Mouse (Mus musculus) erythroid progenitor cell, adult 5-6 weeks (primary cell): ENCODE data around the gene C1ql1. TPM values are rescaled to one million over a fixed set of nuclear protein-coding genes. Genes with fewer than 3 reads are reported as not detected.

Experiments
- ATAC-seq: replicated peaks from 2 replicates; pipeline ENCODE4 v1.8.0; 2016; ENCODE audit warnings: moderate number of reproducible peaks, mild to moderate bottlenecking, moderate TSS enrichment, inconsistent platforms; ENCODE audit not compliant: poor library complexity, low FRiP score, severe bottlenecking
- total RNA-seq, 2 experiments: library from RNA; stranded (forward) in 1 of 2; stranded (reverse) in 1 of 2; fragments of 150-400 nt in 1 of 2; fragments of 186-747, 209-891 nt in 1 of 2; gene quantifications; 2 replicates each; pipeline versions ENCODE4 v1.2.3 to v1.2.4; 2015 to 2017; ENCODE audit warnings: low replicate concordance in 2 of 2

Gene C1ql1
- total RNA-seq, 2 experiments from 2014 or later: not detected

DNA sequence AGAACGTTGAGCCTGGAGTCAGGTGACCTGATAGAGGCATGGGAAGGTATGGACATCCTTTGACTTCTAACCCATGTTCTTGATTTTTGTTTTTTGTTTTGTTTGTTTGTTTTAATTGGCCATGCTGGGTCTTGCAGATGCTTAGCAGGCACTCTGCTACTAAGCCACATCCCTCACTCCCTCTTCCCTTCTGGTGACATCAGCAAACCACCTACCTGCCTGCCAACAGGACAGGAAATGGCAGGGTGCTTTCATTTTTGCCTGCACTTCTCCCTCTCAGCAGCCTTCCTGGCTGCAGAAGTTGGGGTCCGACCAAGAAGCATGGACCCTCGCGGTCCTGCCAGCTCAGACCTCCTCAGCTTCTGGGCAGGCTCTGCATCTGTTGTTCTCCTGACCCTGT lies 14.6 kb upstream of the C1ql1 start:
- ATAC-seq: no peak

- no peak for ATAC-seq
Observed at GRCm38 (mm10) chr11:102958870-102959269, 12.4 kb upstream of the C1ql1 start.

- no peak for ATAC-seq
Observed at GRCm38 (mm10) chr11:102958431-102958830, 11.9 kb upstream of the C1ql1 start.

DNA sequence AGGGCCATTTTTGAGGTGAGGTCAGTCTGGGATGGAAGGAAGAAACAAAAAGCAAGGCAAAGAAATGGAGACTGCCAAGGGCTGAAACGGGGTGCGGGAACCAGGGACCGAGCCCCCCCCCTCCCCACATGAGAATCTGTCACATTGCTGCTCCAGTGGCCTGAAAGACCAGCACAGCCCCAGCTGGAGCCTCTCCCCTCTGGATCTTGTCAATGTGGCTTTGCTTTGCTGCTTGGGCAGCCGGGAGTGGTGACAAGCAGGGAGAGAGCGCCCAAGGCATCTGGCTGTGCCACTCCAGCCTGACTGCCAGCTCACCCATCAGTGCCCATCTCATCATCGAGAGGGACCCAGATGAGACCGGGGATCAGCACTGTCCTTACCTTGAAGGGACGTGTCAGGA lies 11.2 kb upstream of the C1ql1 start:
- ATAC-seq: no peak

- ATAC-seq: no peak
Observed at GRCm38 (mm10) chr11:102956962-102957614, 10.6 kb upstream of the C1ql1 start.

- no peak for ATAC-seq
Observed at GRCm38 (mm10) chr11:102952922-102953321, 6.4 kb upstream of the C1ql1 start.

DNA sequence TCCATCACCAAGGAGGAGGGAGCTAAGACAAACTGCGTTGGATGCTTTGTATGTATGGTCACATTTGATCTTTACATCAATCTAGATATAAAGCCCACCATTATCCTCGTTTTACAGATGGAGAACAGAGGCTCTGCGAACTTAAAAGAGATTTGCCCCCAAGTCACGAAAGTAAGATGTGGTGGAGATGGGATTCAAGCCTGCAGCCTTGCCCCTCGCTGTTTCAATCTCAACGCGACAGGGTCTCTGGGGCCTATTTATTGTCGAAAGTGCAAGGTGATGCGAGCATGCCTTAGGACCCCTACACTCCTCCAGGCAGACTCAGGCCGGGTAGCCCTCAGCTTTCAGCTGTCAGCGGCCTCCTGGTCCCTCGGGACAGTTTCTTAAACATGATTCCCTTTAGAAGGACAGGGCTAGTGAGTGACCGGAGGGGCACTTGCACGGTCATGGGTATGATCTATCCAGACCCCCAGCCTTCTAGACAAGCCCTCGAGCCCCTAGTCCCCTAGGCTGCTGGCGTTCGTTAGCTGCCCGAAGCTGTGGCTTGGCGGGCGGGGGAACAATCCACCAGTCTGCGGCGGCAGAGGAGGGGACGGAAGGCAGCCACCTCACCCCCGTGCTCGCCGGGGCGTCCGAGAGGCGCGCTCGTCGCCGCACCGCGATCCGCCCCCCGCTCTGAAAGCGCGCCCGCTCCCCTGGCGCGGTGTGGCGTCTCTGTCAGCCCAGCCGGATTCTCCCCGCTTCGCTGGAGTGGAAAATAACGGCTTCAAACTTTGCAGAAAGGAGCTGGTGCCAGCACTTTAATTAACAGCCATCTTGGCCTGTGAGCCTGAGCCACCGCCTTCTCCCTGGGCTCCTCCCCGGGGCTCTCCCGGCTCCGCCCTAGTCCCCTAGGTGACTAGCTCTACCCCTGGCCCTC lies 1.8 kb upstream of the C1ql1 start:
- ATAC-seq: no peak

DNA sequence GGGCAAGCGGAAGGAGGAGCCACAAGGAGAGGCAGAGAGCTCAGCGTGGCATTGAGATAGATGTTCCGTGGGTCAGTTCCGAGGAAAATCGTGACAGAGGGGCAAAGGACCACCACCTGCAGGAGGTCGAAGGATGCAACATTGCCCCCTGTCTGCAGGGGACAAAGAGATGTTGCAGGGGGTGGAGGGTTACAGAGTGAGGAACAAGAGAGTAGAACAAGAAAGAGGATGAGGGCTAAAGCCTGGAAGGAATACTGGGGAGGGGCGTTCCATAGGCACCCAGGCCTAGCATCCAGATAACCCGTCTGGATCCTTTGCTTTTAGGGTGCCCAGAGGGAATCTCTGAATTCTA lies 480 bp upstream of the C1ql1 start:
- no peak for ATAC-seq

DNA sequence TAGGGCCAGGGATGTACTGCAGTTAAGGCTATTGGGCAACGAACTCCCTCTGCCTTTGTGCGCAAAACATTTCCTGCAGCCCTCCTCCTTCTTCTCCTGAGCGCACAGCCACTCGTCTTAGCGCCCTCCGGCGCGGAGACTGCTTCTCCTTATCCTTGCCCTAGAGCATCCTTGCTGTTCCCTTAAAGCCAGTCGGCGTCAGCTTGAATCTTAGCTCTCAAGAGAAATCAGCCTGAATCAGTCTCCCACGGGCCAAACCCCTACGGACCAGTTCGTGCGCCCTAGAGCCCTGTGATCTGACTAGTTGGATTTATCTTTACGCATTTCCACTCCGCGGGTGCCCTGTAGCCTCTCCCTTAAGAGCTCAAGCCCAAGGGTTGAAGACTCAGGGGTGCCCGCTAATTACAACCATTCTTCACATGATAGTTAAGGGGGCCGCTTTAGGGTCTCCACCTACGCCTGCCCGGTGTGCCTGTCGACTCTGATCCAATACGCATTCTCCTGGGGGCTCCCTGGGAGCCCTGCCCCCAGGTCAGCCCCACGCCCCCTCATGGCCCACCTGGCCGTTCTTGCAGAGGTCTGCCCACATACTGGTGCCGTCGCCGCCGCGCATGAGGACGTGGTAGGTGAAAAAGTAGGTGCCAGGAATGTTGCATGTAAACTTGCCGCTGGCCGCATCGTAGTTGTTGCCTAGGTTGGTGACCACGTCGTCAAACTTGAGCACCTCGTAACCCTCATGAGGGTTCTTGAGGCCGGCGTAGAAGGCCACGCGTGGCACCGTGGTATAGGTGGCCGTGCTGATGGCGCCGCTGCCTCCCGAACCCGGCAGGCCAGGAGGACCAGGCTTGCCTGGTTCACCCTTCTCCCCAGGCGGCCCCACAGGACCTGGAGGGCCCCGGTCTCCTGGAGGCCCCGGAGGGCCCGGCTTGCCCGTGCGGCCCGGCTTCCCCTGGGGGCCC lies 903 bp downstream of the C1ql1 start:
- ATAC-seq: no peak

GRCm38 (mm10) chr11:102941236-102941635 lies 5.3 kb downstream of the C1ql1 start:
- ATAC-seq: no peak

DNA sequence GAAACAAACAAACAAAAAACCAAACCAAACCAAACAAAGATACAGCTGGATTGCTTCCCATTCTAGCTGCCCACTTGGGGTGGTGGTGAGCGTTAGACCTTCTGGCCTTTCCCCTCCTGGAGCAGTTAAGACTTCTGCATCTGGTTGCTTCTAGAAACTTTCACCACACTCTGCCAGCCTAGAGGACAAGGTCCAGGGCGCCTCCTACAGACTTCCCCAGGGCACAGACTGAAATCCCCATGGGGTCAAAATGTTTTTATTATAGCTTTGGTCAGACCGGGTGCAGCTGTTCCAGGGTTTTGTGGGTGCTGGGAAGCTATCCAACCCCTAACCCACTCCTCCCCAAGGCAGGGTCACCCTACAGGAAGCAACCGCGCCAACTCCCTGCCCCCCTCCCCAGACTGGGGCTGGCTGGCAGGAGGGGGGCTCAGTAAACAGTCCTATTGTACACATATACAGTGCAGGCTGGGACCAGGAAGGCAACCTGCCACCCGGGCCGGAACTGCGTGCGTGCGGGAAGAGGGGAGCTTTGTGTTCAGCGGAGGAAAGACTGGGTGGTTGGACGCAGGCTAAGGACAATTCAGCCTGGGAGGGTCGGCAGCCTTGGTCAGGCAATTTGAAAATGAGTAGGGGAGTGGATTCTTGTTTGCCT lies 7.3 kb downstream of the C1ql1 start:
- ATAC-seq: no peak

GRCm38 (mm10) chr11:102937529-102938182 lies 8.8 kb downstream of the C1ql1 start:
- no peak for ATAC-seq

GRCm38 (mm10) chr11:102936272-102936671 lies 10.2 kb downstream of the C1ql1 start:
- no peak for ATAC-seq

- ATAC-seq: no peak
Observed at GRCm38 (mm10) chr11:102930672-102931071, 15.8 kb downstream of the C1ql1 start.

DNA sequence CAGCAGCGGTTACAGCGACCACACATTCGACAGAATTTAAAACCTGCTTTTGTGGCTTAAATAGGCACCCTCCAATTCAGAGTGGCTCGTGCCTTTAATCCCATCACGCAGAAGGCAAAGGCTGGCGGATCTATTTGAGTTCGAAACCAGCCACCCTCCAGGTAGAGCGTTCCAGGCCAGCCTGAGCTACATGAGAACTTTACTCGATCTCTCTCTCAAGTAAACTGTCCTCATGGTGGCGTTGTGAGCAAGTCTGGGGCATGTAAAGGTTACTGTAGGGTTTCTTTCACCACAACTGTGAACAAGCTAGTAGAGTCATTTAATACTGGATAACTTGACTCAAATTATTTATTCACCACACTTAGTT lies 21.2 kb downstream of the C1ql1 start:
- peak; percentile 59 for ATAC-seq

- peak; percentile 93 for ATAC-seq
Observed at GRCm38 (mm10) chr11:102924557-102925350, 21.7 kb downstream of the C1ql1 start, which contains the start of gene Kif18b. TSS of gene Kif18b (minus strand) at chr11:102925124.

- no peak for ATAC-seq
Observed at GRCm38 (mm10) chr11:102921491-102921890, 25.0 kb downstream of the C1ql1 start.

DNA sequence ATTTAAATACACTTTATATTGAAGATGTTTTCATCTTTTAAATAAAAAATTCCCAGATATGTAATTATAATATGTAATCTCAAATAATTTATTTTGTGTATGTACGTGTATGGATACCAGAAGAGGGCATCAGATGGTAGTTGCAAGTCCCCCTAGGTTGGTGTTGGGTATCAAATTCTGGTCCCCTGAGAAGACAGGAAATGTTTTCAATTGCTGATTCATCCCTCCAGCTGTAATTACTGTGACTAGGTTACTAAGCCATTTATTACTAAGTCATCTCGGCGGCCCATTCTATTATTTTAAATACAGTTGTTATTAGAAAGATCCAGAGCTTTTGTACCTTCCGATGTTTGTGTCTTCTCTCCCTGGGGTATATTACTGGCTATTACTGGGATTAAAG lies 28.4 kb downstream of the C1ql1 start:
- ATAC-seq: no peak
